Comparison of ENCODE assay signal across 8 mouse cellular contexts in the genomic region with DNA sequence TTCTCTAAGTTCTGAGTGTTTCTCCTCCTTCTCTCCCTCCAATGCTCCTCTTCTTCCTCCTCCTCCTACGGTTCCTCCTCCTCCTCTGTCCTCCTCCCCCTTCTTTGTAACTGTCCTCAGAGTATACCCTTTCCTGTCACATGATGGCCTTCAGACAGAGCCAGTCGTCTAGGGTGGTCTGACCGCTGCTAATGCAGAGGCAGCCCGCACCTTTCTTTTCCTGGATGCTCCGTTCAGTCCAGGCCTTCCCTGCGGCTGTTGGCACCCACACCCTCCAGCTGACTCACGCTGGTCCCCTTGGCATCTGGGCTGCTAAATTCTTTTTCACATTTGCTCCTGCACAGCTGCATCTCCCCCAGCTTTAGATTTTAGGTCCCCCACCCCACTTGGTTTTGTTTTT. TPM values are rescaled to one million over a fixed set of nuclear protein-coding genes. Genes with fewer than 3 reads are reported as not detected.
DNase-seq lines count a peak whose midpoint lies in the region; ATAC-seq and TF ChIP-seq lines count a peak whose summit lies in the region.

No protein-coding gene starts in this region.

- DNase-seq in midbrain, embryonic 10.5 days (ENCODE audit: low spot score), result peak; percentile 39
- DNase-seq in midbrain, postnatal 0 days (ENCODE audit: low spot score), result no peak
- DNase-seq in heart, postnatal 0 days (ENCODE audit: low spot score), result peak; percentile 20
- peak; percentile 58 for DNase-seq in lung, embryonic 14.5 days
- no peak for DNase-seq in urinary bladder, postnatal 14 days (ENCODE audit: low spot score)
- no peak for DNase-seq in frontal cortex, postnatal 14 days (ENCODE audit: low spot score in 2 of 2)

- H3K4me1 ChIP-seq in midbrain, embryonic 10.5 days, result peaks cover 30% of the 10 kb centered on the region
- H3K4me1 ChIP-seq in midbrain, postnatal 0 days (ENCODE audit: insufficient read depth, low read length), result no peaks in the 10 kb centered on the region
- H3K4me1 ChIP-seq in embryonic facial prominence, embryonic 13.5 days, result peaks cover 23% of the 10 kb centered on the region
- H3K4me1 ChIP-seq in heart, postnatal 0 days (ENCODE audit: control insufficient read depth, insufficient read depth), result peaks cover 10% of the 10 kb centered on the region; the same call in 1 of the 2 replicates
- peaks cover 15% of the 10 kb centered on the region for H3K4me1 ChIP-seq in lung, embryonic 14.5 days (ENCODE audit: insufficient read depth)
- H3K4me1 ChIP-seq in small intestine, adult 2 months (ENCODE audit: control insufficient read depth, insufficient read depth, insufficient read length, low read length), result peaks cover 14% of the 10 kb centered on the region

- WGBS in midbrain, embryonic 10.5 days, result 40% methylated on average over 7 of the region's 7 CpGs
- WGBS in midbrain, postnatal 0 days, result 27% methylated on average over 7 of the region's 7 CpGs
- WGBS in embryonic facial prominence, embryonic 13.5 days, result 14% methylated on average over 7 of the region's 7 CpGs
- 35% methylated on average over 7 of the region's 7 CpGs for WGBS in heart, postnatal 0 days
- WGBS in lung, embryonic 14.5 days, result 21% methylated on average over 7 of the region's 7 CpGs
- 59% methylated on average over 7 of the region's 7 CpGs for WGBS in small intestine, adult 2 months

- TF ChIP-seq POLR2A in small intestine, adult 2 months (IDR thresholded peaks at IDR 0.05; ENCODE audit: low read depth, low read length), result no peak

- no peak for ATAC-seq in midbrain, postnatal 0 days (ENCODE audit: low FRiP score)
- 0 out of 2 replicates have a peak, but pooled peaks have one; percentile 62 for ATAC-seq in embryonic facial prominence, embryonic 13.5 days (ENCODE audit: insufficient number of reproducible peaks, insufficient read depth, low FRiP score, low TSS enrichment, low read depth)
- peak; percentile 74 for ATAC-seq in heart, postnatal 0 days (ENCODE audit: insufficient read depth, low read depth)
- ATAC-seq in lung, embryonic 14.5 days (ENCODE audit: insufficient read depth), result peak; percentile 85

- no peak for TF ChIP-seq EP300 in heart, postnatal 0 days (IDR thresholded peaks at IDR 0.05; ENCODE audit: low read depth)

- no peaks in the 10 kb centered on the region for H3K9me3 ChIP-seq in midbrain, embryonic 10.5 days (replicated peaks)
- H3K9me3 ChIP-seq in midbrain, postnatal 0 days (ENCODE audit: low read length), result no peaks in the 10 kb centered on the region
- H3K9me3 ChIP-seq in embryonic facial prominence, embryonic 13.5 days, result no peaks in the 10 kb centered on the region
- no peaks in the 10 kb centered on the region for H3K9me3 ChIP-seq in heart, postnatal 0 days (replicated peaks; ENCODE audit: control insufficient read depth, low read length)
- no peaks in the 10 kb centered on the region for H3K9me3 ChIP-seq in lung, embryonic 14.5 days (ENCODE audit: low read depth, low read length)

- H3K27ac ChIP-seq in midbrain, embryonic 10.5 days (replicated peaks), result peak overlapping the region; percentile 83
- no peak overlapping the region for H3K27ac ChIP-seq in midbrain, postnatal 0 days (ENCODE audit: low read depth, low read length)
- peak overlapping the region; percentile 90 for H3K27ac ChIP-seq in embryonic facial prominence, embryonic 13.5 days
- H3K27ac ChIP-seq in heart, postnatal 0 days (ENCODE audit: low read depth), result peak overlapping the region; percentile 90
- peak overlapping the region; percentile 92 for H3K27ac ChIP-seq in lung, embryonic 14.5 days (ENCODE audit: low read depth)
- H3K27ac ChIP-seq in small intestine, adult 2 months (ENCODE audit: insufficient read depth, low read depth, low read length), result peak overlapping the region; percentile 25

- H3K36me3 ChIP-seq in midbrain, embryonic 10.5 days, result no peaks in the 10 kb centered on the region
- H3K36me3 ChIP-seq in midbrain, postnatal 0 days (ENCODE audit: insufficient read depth, low read length), result no peaks in the 10 kb centered on the region
- no peaks in the 10 kb centered on the region for H3K36me3 ChIP-seq in embryonic facial prominence, embryonic 13.5 days
- H3K36me3 ChIP-seq in heart, postnatal 0 days (replicated peaks; ENCODE audit: control insufficient read depth, insufficient read depth, low read length), result no peaks in the 10 kb centered on the region
- no peaks in the 10 kb centered on the region for H3K36me3 ChIP-seq in lung, embryonic 14.5 days (ENCODE audit: insufficient read depth)
- no peaks in the 10 kb centered on the region for H3K36me3 ChIP-seq in small intestine, adult 2 months (ENCODE audit: control insufficient read depth, insufficient read depth, low read length)

- no peak overlapping the region for H3K4me2 ChIP-seq in midbrain, postnatal 0 days (ENCODE audit: low read depth, low read length, poor library complexity, severe bottlenecking)
- H3K4me2 ChIP-seq in embryonic facial prominence, embryonic 13.5 days, result peak overlapping the region; percentile 31
- H3K4me2 ChIP-seq in heart, postnatal 0 days (ENCODE audit: low read depth, low read length), result peak overlapping the region; percentile 9; the same call in 1 of the 2 replicates
- peak overlapping the region; percentile 8; the same call in 1 of the 2 replicates for H3K4me2 ChIP-seq in lung, embryonic 14.5 days

- no peak for TF ChIP-seq CTCF in midbrain, postnatal 0 days (IDR thresholded peaks at IDR 0.05)
- no peak for TF ChIP-seq CTCF in heart, postnatal 0 days (IDR thresholded peaks at IDR 0.05; ENCODE audit: low read depth)
- no peak for TF ChIP-seq CTCF in lung, embryonic 14.5 days (IDR thresholded peaks at IDR 0.05; ENCODE audit: low read depth)
- TF ChIP-seq CTCF in small intestine, adult 2 months (IDR thresholded peaks at IDR 0.05; ENCODE audit: extremely low read depth, insufficient read length, insufficient replicate concordance, low read depth, low read length), result no peak

- H3K9ac ChIP-seq in midbrain, postnatal 0 days (replicated peaks; ENCODE audit: low read length, poor library complexity, severe bottlenecking), result no peak overlapping the region
- H3K9ac ChIP-seq in embryonic facial prominence, embryonic 13.5 days, result 0 out of 2 replicates have a peak overlapping the region, but pooled peaks have one; percentile 49
- H3K9ac ChIP-seq in heart, postnatal 0 days (replicated peaks; ENCODE audit: low read depth, low read length), result 0 out of 2 replicates have a peak overlapping the region, but pooled peaks have one; percentile 17
- no peak overlapping the region for H3K9ac ChIP-seq in lung, embryonic 14.5 days

- no peak overlapping the region for H3K4me3 ChIP-seq in midbrain, embryonic 10.5 days
- no peak overlapping the region for H3K4me3 ChIP-seq in midbrain, postnatal 0 days (ENCODE audit: low read depth, low read length)
- no peak overlapping the region for H3K4me3 ChIP-seq in embryonic facial prominence, embryonic 13.5 days
- no peak overlapping the region for H3K4me3 ChIP-seq in heart, postnatal 0 days (ENCODE audit: low read depth, low read length)
- H3K4me3 ChIP-seq in lung, embryonic 14.5 days (ENCODE audit: low read depth, low read length), result no peak overlapping the region
- no peak overlapping the region for H3K4me3 ChIP-seq in small intestine, adult 2 months (ENCODE audit: low read depth, low read length)

- no peaks in the 10 kb centered on the region for H3K27me3 ChIP-seq in midbrain, embryonic 10.5 days (ENCODE audit: low read depth, poor library complexity, severe bottlenecking)
- no peaks in the 10 kb centered on the region for H3K27me3 ChIP-seq in midbrain, postnatal 0 days (ENCODE audit: insufficient read depth, low read length)
- H3K27me3 ChIP-seq in embryonic facial prominence, embryonic 13.5 days, result no peaks in the 10 kb centered on the region
- H3K27me3 ChIP-seq in heart, postnatal 0 days (ENCODE audit: control insufficient read depth, insufficient read depth, low read length), result no peaks in the 10 kb centered on the region
- H3K27me3 ChIP-seq in lung, embryonic 14.5 days (ENCODE audit: insufficient read depth, low read length), result no peaks in the 10 kb centered on the region
- no peaks in the 10 kb centered on the region for H3K27me3 ChIP-seq in small intestine, adult 2 months (ENCODE audit: control insufficient read depth, insufficient read depth, low read length)

RNA-seq across cellular contexts. Expression of a gene that starts 9.8 kb away (rescaled TPM):
- not detected in 2 replicates for polyA plus RNA-seq in midbrain, embryonic 10.5 days (2016; fragmentation: Nextera tagmentation; extraction: Ambion mirVana)
- not detected in 2 replicates for total RNA-seq in midbrain, postnatal 0 days (2014; rRNA removed)
- 0.22 TPM in 1 of 2 replicates, not detected in the other for polyA plus RNA-seq in midbrain, postnatal 0 days (2015; fragmentation: Nextera tagmentation; extraction: Ambion mirVana)
- polyA plus RNA-seq in embryonic facial prominence, embryonic 13.5 days (2015; fragmentation: Nextera tagmentation; extraction: Ambion mirVana), result not detected in 2 replicates
- total RNA-seq in heart, postnatal 0 days (2014; rRNA removed; ENCODE audit: low replicate concordance), result not detected in 2 replicates
- polyA plus RNA-seq in heart, postnatal 0 days (2015; fragmentation: Nextera tagmentation; extraction: Ambion mirVana), result not detected in 2 replicates
- not detected in 2 replicates for polyA plus RNA-seq in lung, embryonic 14.5 days (2014; fragmentation: Nextera tagmentation; extraction: Ambion mirVana)
- polyA plus RNA-seq in small intestine, adult 2 months (2012; rRNA removed), result not detected in 2 replicates

RNA-seq across cellular contexts. Expression of a gene that starts 33.0 kb away (rescaled TPM):
- 6.6 and 6.7 TPM in 2 replicates for polyA plus RNA-seq in midbrain, embryonic 10.5 days (2016; fragmentation: Nextera tagmentation; extraction: Ambion mirVana)
- 83.0 and 99.1 TPM in 2 replicates for total RNA-seq in midbrain, postnatal 0 days (2014; rRNA removed)
- 7.0 and 7.3 TPM in 2 replicates for polyA plus RNA-seq in midbrain, postnatal 0 days (2015; fragmentation: Nextera tagmentation; extraction: Ambion mirVana)
- 7.8 and 8.6 TPM in 2 replicates for polyA plus RNA-seq in embryonic facial prominence, embryonic 13.5 days (2015; fragmentation: Nextera tagmentation; extraction: Ambion mirVana)
- total RNA-seq in heart, postnatal 0 days (2014; rRNA removed; ENCODE audit: low replicate concordance), result 19.2 and 20.1 TPM in 2 replicates
- polyA plus RNA-seq in heart, postnatal 0 days (2015; fragmentation: Nextera tagmentation; extraction: Ambion mirVana), result 2.6 and 3.5 TPM in 2 replicates
- 10.2 and 12.6 TPM in 2 replicates for polyA plus RNA-seq in lung, embryonic 14.5 days (2014; fragmentation: Nextera tagmentation; extraction: Ambion mirVana)
- polyA plus RNA-seq in small intestine, adult 2 months (2012; rRNA removed), result 3.5 and 7.0 TPM in 2 replicates

RNA-seq across cellular contexts. Expression of a gene that starts 52.0 kb away (rescaled TPM):
- 253 and 339 TPM in 2 replicates for polyA plus RNA-seq in midbrain, embryonic 10.5 days (2016; fragmentation: Nextera tagmentation; extraction: Ambion mirVana)
- 230 and 291 TPM in 2 replicates for total RNA-seq in midbrain, postnatal 0 days (2014; rRNA removed)
- polyA plus RNA-seq in midbrain, postnatal 0 days (2015; fragmentation: Nextera tagmentation; extraction: Ambion mirVana), result 227 and 257 TPM in 2 replicates
- polyA plus RNA-seq in embryonic facial prominence, embryonic 13.5 days (2015; fragmentation: Nextera tagmentation; extraction: Ambion mirVana), result 339 and 403 TPM in 2 replicates
- 60.4 and 73.2 TPM in 2 replicates for total RNA-seq in heart, postnatal 0 days (2014; rRNA removed; ENCODE audit: low replicate concordance)
- polyA plus RNA-seq in heart, postnatal 0 days (2015; fragmentation: Nextera tagmentation; extraction: Ambion mirVana), result 63.9 and 64.5 TPM in 2 replicates
- 266 and 274 TPM in 2 replicates for polyA plus RNA-seq in lung, embryonic 14.5 days (2014; fragmentation: Nextera tagmentation; extraction: Ambion mirVana)
- polyA plus RNA-seq in small intestine, adult 2 months (2012; rRNA removed), result 24.3 and 47.5 TPM in 2 replicates

Comparison
In these comparisons a context has a peak if more than half of its experiments do, and no peak if none do; other contexts are left out.
1. DNase-seq: peak in midbrain, embryonic 10.5 days (single experiment), heart, postnatal 0 days (single experiment) and lung, embryonic 14.5 days (single experiment); none in midbrain, postnatal 0 days (single experiment), urinary bladder, postnatal 14 days (single experiment) and frontal cortex, postnatal 14 days (0 of 2).
2. H3K9ac ChIP-seq: peak in embryonic facial prominence, embryonic 13.5 days (single experiment) and heart, postnatal 0 days (single experiment); none in midbrain, postnatal 0 days (single experiment) and lung, embryonic 14.5 days (single experiment).